Mouse (Mus musculus): ENCODE measurements around the gene Auh. TPM values are rescaled to one million over a fixed set of nuclear protein-coding genes. Genes with fewer than 3 reads are reported as not detected.

Gene Auh
- polyA plus RNA-seq, 1 experiment, result 6.8 TPM

DNA sequence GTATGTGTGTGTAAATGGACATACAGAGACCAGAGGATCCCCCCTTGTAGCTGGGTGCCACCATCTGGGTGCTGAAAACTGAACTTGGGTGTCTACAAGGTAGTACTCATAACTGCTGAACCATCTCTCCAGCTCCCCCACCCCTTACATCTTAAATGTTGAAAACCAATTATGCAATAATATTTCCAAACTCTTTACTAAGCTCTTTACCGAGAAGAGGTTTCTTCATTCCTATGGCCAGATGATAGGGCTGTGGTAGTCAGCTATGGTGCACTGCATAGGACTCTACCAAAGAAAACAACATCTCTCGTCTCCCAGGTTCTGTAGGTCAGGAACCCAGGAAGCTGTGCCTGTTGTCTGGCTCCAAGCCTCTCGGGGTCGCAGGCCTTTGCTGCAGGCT, 83.9 kb downstream of the Auh start:
- Histone ChIP-seq H3K9me3 (ENCODE audit: control insufficient read depth, low read length) (no peaks in the 10 kb centered on the region), H3K4me3 (replicated peaks) (no peak overlapping the region), H3K27me3 (ENCODE audit: control insufficient read depth) (no peaks in the 10 kb centered on the region), H3K36me3 (ENCODE audit: control insufficient read depth) (no peaks in the 10 kb centered on the region), H3K4me1 (ENCODE audit: control insufficient read depth) (peaks cover 4% of the 10 kb centered on the region)
- no peak for TF ChIP-seq TAL1 (IDR thresholded peaks at IDR 0.05; ENCODE audit: low read length)
- TF ChIP-seq GATA1 (IDR thresholded peaks at IDR 0.05; ENCODE audit: low read length), result no peak

DNA sequence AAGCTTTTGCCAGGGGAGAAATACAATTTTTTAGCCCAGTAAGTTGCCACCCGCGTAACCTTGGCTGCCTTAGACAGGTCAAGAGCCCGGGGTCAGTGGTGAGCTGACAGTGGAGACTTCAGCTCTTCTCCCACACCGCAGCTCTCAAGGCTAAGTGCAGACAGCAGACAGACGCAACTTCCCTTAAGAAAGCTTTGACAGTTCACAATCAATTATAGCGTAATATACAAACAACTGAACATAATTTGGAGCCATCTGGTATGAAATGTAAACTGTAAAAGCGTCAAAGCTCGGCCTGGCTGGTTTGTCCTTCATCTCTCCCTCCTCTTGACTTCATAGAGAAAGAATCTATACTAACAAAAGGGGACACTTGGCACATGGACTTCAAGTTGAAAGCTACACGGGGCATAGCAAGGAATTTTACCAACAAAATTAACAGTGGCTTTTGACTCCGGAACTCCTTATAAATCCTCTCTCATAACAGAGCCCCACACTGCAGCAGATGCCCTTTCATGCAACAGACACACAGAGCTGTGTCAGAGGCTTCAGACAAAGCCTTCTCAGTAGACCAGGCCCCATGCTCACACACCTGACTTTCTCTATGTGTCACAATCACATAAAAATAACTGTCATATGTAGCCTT, 85.8 kb downstream of the Auh start:
- peaks cover 2% of the 10 kb centered on the region for H3K4me1 ChIP-seq (ENCODE audit: control insufficient read depth)
- no peaks in the 10 kb centered on the region for H3K9me3 ChIP-seq (ENCODE audit: control insufficient read depth, low read length)
- no peaks in the 10 kb centered on the region for H3K27me3 ChIP-seq (ENCODE audit: control insufficient read depth)
- peaks cover 3% of the 10 kb centered on the region for H3K36me3 ChIP-seq (ENCODE audit: control insufficient read depth)
- no peak overlapping the region for H3K4me3 ChIP-seq (replicated peaks)
- no peak for TF ChIP-seq TAL1 (IDR thresholded peaks at IDR 0.05; ENCODE audit: low read length)

DNA sequence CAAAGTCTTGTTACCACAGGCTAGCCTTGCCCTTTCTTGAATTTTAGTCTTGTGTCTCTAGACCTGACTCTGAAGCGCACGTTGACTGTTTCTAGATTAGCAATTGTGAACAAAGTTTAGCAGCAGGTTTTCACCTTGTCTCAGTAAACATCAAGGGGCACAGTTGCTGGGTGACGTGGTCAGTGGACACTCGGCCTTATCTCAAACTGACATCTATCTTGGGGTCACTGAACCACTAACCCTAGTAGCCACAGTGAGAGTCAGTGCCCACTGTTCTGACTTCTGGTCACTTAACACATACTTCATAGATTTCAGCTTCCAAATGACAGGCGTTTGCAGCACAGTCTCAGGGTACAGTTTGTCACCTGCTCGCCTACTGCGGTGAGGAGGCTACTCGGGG, 93.2 kb downstream of the Auh start:
- Histone ChIP-seq H3K9me3 (ENCODE audit: control insufficient read depth, low read length) (no peaks in the 10 kb centered on the region), H3K4me1 (ENCODE audit: control insufficient read depth) (peaks cover 34% of the 10 kb centered on the region), H3K27me3 (ENCODE audit: control insufficient read depth) (no peaks in the 10 kb centered on the region), H3K36me3 (ENCODE audit: control insufficient read depth) (peaks cover 45% of the 10 kb centered on the region), H3K4me3 (replicated peaks) (no peak overlapping the region)
- no peak for TF ChIP-seq GATA1 (IDR thresholded peaks at IDR 0.05; ENCODE audit: low read length)
- no peak for TF ChIP-seq TAL1 (IDR thresholded peaks at IDR 0.05; ENCODE audit: low read length)

DNA sequence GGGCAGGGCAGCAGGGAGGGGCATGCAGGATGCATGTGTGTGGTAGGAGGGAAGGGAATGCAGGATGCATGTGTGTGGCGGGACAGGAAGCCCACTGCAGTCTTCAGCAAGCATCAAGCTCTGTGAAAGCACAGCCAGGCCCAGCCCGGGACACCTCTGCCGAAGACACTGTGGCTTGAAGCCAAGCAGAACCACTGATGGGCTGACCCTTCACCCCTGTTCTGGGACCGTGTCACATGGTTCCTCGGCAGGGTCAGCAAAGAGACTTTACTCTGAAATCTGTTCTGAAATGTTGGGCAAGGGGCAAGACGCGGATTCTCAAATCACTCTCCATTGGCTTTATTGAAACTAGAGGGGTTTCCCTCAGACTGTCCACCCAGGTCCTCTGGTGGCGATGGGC, 94.9 kb downstream of the Auh start:
- Histone ChIP-seq H3K4me1 (ENCODE audit: control insufficient read depth) (peaks cover 51% of the 10 kb centered on the region), H3K27me3 (ENCODE audit: control insufficient read depth) (no peaks in the 10 kb centered on the region), H3K4me3 (replicated peaks) (no peak overlapping the region), H3K36me3 (ENCODE audit: control insufficient read depth) (peaks cover 55% of the 10 kb centered on the region), H3K9me3 (ENCODE audit: control insufficient read depth, low read length) (no peaks in the 10 kb centered on the region)
- TF ChIP-seq GATA1 (IDR thresholded peaks at IDR 0.05; ENCODE audit: low read length) (no peak), TAL1 (IDR thresholded peaks at IDR 0.05; ENCODE audit: low read length) (no peak)

DNA sequence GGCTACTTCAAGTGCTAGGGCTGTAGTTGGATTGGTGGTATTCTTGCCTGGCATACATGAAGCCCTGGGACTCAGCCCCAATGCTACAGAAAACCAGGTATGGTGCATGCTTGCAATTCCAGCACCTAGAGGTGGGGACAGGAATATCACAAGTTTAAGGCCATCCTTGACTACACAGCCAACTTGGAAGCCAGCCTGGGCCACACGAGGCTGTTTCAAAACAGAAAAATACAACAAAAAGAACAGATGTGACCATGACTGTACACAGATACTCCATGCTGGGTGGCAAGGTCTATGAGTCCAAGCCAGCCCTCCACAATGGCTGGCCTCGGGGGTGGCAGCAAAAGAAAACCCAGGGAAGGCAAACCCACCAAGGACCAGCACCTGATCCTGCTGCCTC, 95.7 kb downstream of the Auh start:
- Histone ChIP-seq H3K27me3 (ENCODE audit: control insufficient read depth) (no peaks in the 10 kb centered on the region), H3K4me3 (replicated peaks) (no peak overlapping the region), H3K4me1 (ENCODE audit: control insufficient read depth) (peaks cover 59% of the 10 kb centered on the region), H3K36me3 (ENCODE audit: control insufficient read depth) (peaks cover 58% of the 10 kb centered on the region), H3K9me3 (ENCODE audit: control insufficient read depth, low read length) (no peaks in the 10 kb centered on the region)
- TF ChIP-seq TAL1 (IDR thresholded peaks at IDR 0.05; ENCODE audit: low read length) (no peak), GATA1 (IDR thresholded peaks at IDR 0.05; ENCODE audit: low read length) (no peak)

DNA sequence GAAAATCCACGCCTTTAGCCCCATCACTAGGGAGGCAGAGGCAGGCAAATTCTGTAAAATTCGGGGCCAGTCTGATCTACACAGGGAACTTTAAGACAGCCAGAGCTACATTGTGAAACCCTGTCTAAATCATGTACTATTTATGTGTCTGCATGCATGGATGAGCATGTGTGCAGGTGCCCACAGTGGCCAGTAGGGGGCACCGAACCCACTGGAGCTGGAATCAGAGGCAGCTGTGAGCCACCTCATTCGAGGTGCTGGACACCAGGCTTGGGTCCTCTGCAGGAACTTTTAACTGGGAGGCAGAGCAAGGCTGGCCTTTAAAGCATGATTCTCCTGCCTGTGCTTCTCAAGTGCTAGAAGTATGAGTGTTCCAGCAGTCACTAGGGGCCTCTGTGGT, 96.3 kb downstream of the Auh start:
- Histone ChIP-seq H3K27me3 (ENCODE audit: control insufficient read depth) (no peaks in the 10 kb centered on the region), H3K9me3 (ENCODE audit: control insufficient read depth, low read length) (no peaks in the 10 kb centered on the region), H3K4me3 (replicated peaks) (no peak overlapping the region), H3K4me1 (ENCODE audit: control insufficient read depth) (peaks cover 64% of the 10 kb centered on the region), H3K36me3 (ENCODE audit: control insufficient read depth) (peaks cover 58% of the 10 kb centered on the region)
- no peak for TF ChIP-seq GATA1 (IDR thresholded peaks at IDR 0.05; ENCODE audit: low read length)
- TF ChIP-seq TAL1 (IDR thresholded peaks at IDR 0.05; ENCODE audit: low read length), result no peak

DNA sequence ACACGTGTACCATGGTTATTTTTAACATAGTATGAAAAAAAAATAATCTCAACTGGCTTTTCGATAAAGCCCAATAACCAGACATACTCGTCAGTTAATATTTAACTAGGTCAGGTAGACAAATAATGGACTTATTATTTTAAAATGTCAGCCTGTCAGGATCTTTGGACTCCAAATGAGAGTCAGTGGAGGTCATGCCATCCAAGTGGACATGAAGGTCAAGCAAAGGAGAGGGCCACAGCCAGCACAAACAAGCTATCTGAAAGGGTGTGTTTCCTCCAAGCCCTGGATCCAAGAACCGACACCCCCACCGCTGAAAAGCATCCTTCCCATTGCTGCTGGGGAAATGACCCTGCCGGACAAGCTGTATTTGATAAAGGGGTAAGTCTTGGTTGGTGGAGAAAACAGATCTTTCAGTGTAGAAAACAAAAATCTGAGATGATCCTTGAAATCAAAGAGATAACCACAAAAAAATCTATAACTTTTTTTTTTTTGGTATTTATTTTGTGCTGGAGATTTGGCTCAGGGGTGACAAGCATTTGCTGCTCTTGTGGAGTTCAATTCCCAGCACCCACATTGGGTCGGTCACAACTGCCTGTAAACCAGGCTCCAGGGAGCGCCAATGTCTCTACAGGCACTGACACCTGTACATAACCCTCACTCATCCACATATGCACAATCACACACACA, 96.9 kb downstream of the Auh start:
- H3K9me3 ChIP-seq (ENCODE audit: control insufficient read depth, low read length), result no peaks in the 10 kb centered on the region
- H3K4me3 ChIP-seq (replicated peaks), result no peak overlapping the region
- no peaks in the 10 kb centered on the region for H3K27me3 ChIP-seq (ENCODE audit: control insufficient read depth)
- H3K36me3 ChIP-seq (ENCODE audit: control insufficient read depth), result peaks cover 55% of the 10 kb centered on the region
- H3K4me1 ChIP-seq (ENCODE audit: control insufficient read depth), result peaks cover 70% of the 10 kb centered on the region
- TF ChIP-seq TAL1 (IDR thresholded peaks at IDR 0.05; ENCODE audit: low read length) (no peak), GATA1 (IDR thresholded peaks at IDR 0.05; ENCODE audit: low read length) (no peak)

DNA sequence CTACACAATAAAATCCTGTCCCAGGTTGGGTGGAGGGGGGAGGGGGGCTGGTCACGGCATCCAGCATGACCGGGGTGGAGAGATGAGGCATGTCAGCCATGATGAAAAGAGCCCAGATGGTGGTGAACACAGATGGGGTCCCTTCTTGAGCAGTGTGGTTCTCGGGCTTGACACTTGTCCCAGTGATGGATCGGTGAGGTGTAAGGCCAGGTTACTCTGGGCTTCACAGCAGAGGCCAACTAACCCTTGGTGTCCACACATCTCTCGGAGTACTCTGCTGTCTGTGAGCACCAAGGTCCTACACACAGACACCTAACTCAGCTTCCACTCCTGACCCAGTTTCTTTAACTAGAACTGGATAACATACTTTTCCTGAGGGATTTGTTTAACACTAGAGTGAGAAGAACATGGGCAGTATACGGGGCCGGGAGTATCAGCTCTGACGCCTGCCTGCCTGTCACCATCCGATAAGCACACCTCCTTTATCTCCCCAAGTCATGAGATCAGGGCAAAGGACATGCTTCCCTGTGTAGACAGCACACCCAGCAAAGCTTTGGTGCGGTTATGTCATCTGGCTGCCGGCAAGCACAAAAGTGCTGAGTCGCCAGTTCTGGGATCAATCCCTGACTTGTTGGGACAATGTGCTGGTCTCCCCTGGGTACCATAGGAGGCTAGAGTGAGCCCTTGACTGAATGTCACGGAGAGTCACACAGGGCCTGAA, 98.3 kb downstream of the Auh start:
- Histone ChIP-seq H3K4me3 (replicated peaks) (peak overlapping the region; percentile 46), H3K4me1 (ENCODE audit: control insufficient read depth) (peaks cover 80% of the 10 kb centered on the region), H3K9me3 (ENCODE audit: control insufficient read depth, low read length) (no peaks in the 10 kb centered on the region), H3K36me3 (ENCODE audit: control insufficient read depth) (peaks cover 43% of the 10 kb centered on the region), H3K27me3 (ENCODE audit: control insufficient read depth) (peaks cover 2% of the 10 kb centered on the region)
- TF ChIP-seq GATA1 (IDR thresholded peaks at IDR 0.05; ENCODE audit: low read length), result peak; percentile 97
- TF ChIP-seq TAL1 (IDR thresholded peaks at IDR 0.05; ENCODE audit: low read length), result peak; percentile 97

DNA sequence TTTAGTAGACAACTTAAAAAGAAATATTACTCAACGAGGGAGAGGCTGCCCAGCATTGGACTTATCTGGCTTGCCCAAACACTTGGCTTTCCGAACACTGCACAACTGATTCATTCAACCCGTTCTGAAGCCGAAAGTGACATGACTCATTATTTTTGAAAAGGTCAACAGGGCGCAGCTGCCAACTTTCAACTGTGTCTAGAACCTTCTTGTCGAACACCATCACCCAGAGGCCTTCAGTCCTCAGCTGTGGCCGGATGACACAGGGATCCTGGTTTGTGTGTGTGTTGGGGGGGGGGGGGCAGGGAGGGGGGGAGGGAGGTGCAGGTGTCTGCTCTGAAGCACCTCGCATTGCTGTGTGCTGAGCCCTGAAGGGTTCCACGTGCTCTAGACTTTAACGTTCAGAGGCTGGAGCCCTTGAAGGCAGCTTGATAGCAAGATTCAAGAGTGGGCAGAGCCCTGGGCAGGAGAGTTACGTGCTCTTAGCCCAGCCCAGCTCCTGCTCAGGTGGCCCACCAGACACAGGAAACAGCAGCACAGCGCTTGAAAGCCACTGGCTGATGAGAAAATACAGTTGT, 100.4 kb downstream of the Auh start:
- H3K4me3 ChIP-seq (replicated peaks), result peak overlapping the region; percentile 49
- H3K4me1 ChIP-seq (ENCODE audit: control insufficient read depth), result peaks cover 83% of the 10 kb centered on the region
- TF ChIP-seq GATA1 (IDR thresholded peaks at IDR 0.05; ENCODE audit: low read length), result no peak
- no peak; the same call in 2 of the 3 replicates for TF ChIP-seq TAL1 (IDR thresholded peaks at IDR 0.05; ENCODE audit: low read length)
- H3K9me3 ChIP-seq (ENCODE audit: control insufficient read depth, low read length), result no peaks in the 10 kb centered on the region
- peaks cover 15% of the 10 kb centered on the region for H3K27me3 ChIP-seq (ENCODE audit: control insufficient read depth)
- peaks cover 31% of the 10 kb centered on the region for H3K36me3 ChIP-seq (ENCODE audit: control insufficient read depth)
